Comparison of ENCODE assay signal across 14 mouse cellular contexts in genomic region chr15:59713965-59714739, GRCm38 (mm10).
DNase-seq lines count a peak whose midpoint lies in the region; ATAC-seq and TF ChIP-seq lines count a peak whose summit lies in the region.
"Had no signal": no experiment of that assay in that cellular context is flagged by ENCODE, and none has a peak within 500 bp of the region (broad histone marks: within the 10 kb centered on the region; RNA-seq: fewer than 3 reads in every experiment).

No protein-coding gene starts in this region.

- no peak overlapping the region for H3K27ac ChIP-seq in liver, postnatal 0 days (ENCODE audit: low read depth)
- no peak overlapping the region for H3K27ac ChIP-seq in liver, embryonic 12.5 days
- peak overlapping the region; percentile 38; the same call in 1 of the 2 replicates for H3K27ac ChIP-seq in kidney, embryonic 14.5 days (ENCODE audit: low read depth, low read length)
- H3K27ac ChIP-seq: embryonic facial prominence, embryonic 15.5 days; heart, embryonic 10.5 days; liver, embryonic 14.5 days; midbrain, embryonic 15.5 days had no signal

- WGBS in liver, postnatal 0 days (ENCODE audit: insufficient replicate concordance) = 49% methylated on average over 8 of the region's 8 CpGs
- 60% methylated on average over 8 of the region's 8 CpGs for WGBS in liver, embryonic 12.5 days (ENCODE audit: insufficient replicate concordance)
- 15% methylated on average over 8 of the region's 8 CpGs for WGBS in kidney, embryonic 14.5 days

- H3K4me1 ChIP-seq in liver, postnatal 0 days (ENCODE audit: insufficient read depth) = peaks cover 23% of the 10 kb centered on the region
- H3K4me1 ChIP-seq in liver, embryonic 12.5 days = no peaks in the 10 kb centered on the region
- H3K4me1 ChIP-seq in kidney, embryonic 14.5 days (ENCODE audit: control insufficient read depth, insufficient read depth, low read length) = peaks cover 15% of the 10 kb centered on the region
- H3K4me1 ChIP-seq: midbrain, embryonic 15.5 days had no signal

- in situ Hi-C loops in Patski (cut with MboI; ENCODE audit: low pct_unique_long_range_greater_than_20kb) = no loop called here

- no peaks in the 10 kb centered on the region for H3K36me3 ChIP-seq in liver, postnatal 0 days (replicated peaks; ENCODE audit: insufficient read depth, low read length)
- no peaks in the 10 kb centered on the region for H3K36me3 ChIP-seq in liver, embryonic 12.5 days
- no peaks in the 10 kb centered on the region for H3K36me3 ChIP-seq in kidney, embryonic 14.5 days (ENCODE audit: control insufficient read depth, insufficient read depth, low read length)
- H3K36me3 ChIP-seq: embryonic facial prominence, embryonic 15.5 days; heart, embryonic 10.5 days; midbrain, embryonic 15.5 days had no signal

- peak; percentile 29; the same call in 1 of the 2 replicates for ATAC-seq in liver, postnatal 0 days
- no peak for ATAC-seq in liver, embryonic 12.5 days
- peak; percentile 56 for ATAC-seq in Patski
- ATAC-seq in kidney, embryonic 14.5 days (ENCODE audit: low FRiP score, low TSS enrichment) = peak; percentile 73
- ATAC-seq: hindbrain, embryonic 16.5 days; midbrain, embryonic 15.5 days had no signal

- no peaks in the 10 kb centered on the region for H3K9me3 ChIP-seq in liver, postnatal 0 days (ENCODE audit: low read length)
- no peaks in the 10 kb centered on the region for H3K9me3 ChIP-seq in liver, embryonic 12.5 days (replicated peaks)
- H3K9me3 ChIP-seq in kidney, embryonic 14.5 days (ENCODE audit: control insufficient read depth, low read length) = no peaks in the 10 kb centered on the region
- H3K9me3 ChIP-seq: embryonic facial prominence, embryonic 15.5 days; heart, embryonic 10.5 days; midbrain, embryonic 15.5 days had no signal

- no peak overlapping the region for H3K4me2 ChIP-seq in liver, postnatal 0 days (ENCODE audit: low read depth, low read length)
- H3K4me2 ChIP-seq in liver, embryonic 12.5 days = no peak overlapping the region
- H3K4me2 ChIP-seq in kidney, embryonic 14.5 days (replicated peaks; ENCODE audit: low read depth, low read length) = no peak overlapping the region
- H3K4me2 ChIP-seq: embryonic facial prominence, embryonic 15.5 days; midbrain, embryonic 15.5 days had no signal

- CTCF ChIA-PET in Patski (lab: Charles Lee) = interaction anchor here (1.2 to 1.4 kb wide), 4 partner anchors 11 to 36 kb away, joined by 3 to 4 read pairs (median 3); no protein-coding TSS in a partner anchor

- H3K9ac ChIP-seq in liver, postnatal 0 days (replicated peaks) = no peak overlapping the region
- H3K9ac ChIP-seq in liver, embryonic 12.5 days = no peak overlapping the region
- H3K9ac ChIP-seq in kidney, embryonic 14.5 days (ENCODE audit: low read depth, low read length) = no peak overlapping the region
- H3K9ac ChIP-seq: embryonic facial prominence, embryonic 15.5 days; liver, embryonic 14.5 days; midbrain, embryonic 15.5 days had no signal

- H3K4me3 ChIP-seq in liver, postnatal 0 days (ENCODE audit: low read depth, low read length) = no peak overlapping the region
- H3K4me3 ChIP-seq in liver, embryonic 12.5 days = no peak overlapping the region
- no peak overlapping the region for H3K4me3 ChIP-seq in kidney, embryonic 14.5 days (ENCODE audit: low read length)
- H3K4me3 ChIP-seq: embryonic facial prominence, embryonic 15.5 days; heart, embryonic 10.5 days; midbrain, embryonic 15.5 days had no signal

- DNase-seq in liver, postnatal 0 days = no peak
- DNase-seq in Patski (ENCODE audit: low read depth, low spot score) = no peak
- DNase-seq in mesoderm, embryonic 11.5 days (ENCODE audit: low read depth, low spot score) = peak; percentile 41
- DNase-seq in neural tube, embryonic 10.5 days (ENCODE audit: extremely low spot score, low spot score) = no peak
- DNase-seq in layer of hippocampus, postnatal 14 days (ENCODE audit: low spot score in 2 of 2) = no peak
- no peak for DNase-seq in testis, postnatal 14 days (ENCODE audit: low spot score)
- DNase-seq: cerebellum, adult 9-11 months had no signal

- H3K27me3 ChIP-seq in liver, postnatal 0 days (ENCODE audit: insufficient read depth, low read length) = no peaks in the 10 kb centered on the region
- no peaks in the 10 kb centered on the region for H3K27me3 ChIP-seq in liver, embryonic 12.5 days (replicated peaks)
- no peaks in the 10 kb centered on the region for H3K27me3 ChIP-seq in Patski
- H3K27me3 ChIP-seq in kidney, embryonic 14.5 days (ENCODE audit: control insufficient read depth, insufficient read depth, low read length) = no peaks in the 10 kb centered on the region
- H3K27me3 ChIP-seq: embryonic facial prominence, embryonic 15.5 days; midbrain, embryonic 15.5 days had no signal

- no peak for TF ChIP-seq CTCF in liver, postnatal 0 days (IDR thresholded peaks at IDR 0.05; ENCODE audit: low read depth)
- no peak for TF ChIP-seq CTCF in Patski (IDR thresholded peaks at IDR 0.05)

- POLR2A ChIA-PET in Patski (lab: Charles Lee) = interaction anchor here (0.6 to 2.0 kb wide), 5 partner anchors 15 to 328 kb away, joined by 3 to 5 read pairs (median 4); no protein-coding TSS in a partner anchor

- TF ChIP-seq EP300 in liver, postnatal 0 days (IDR thresholded peaks at IDR 0.05; ENCODE audit: low read depth) = no peak
